Mouse (Mus musculus) embryonic facial prominence, embryonic 14.5 days (tissue): ENCODE results near the gene Mep1a. TPM values are rescaled to one million over a fixed set of nuclear protein-coding genes. Genes with fewer than 3 reads are reported as not detected.
"Not testable (repeated sequence)": the region's sequence is repeated elsewhere in the genome, so short reads cannot be mapped to it uniquely, and the experiment has no call there.

Experiments
- ATAC-seq: fragments of 200-750 bp; cut with Nextera tagmentation; 2 replicates; pipeline ENCODE4 v1.8.0; 2017; ENCODE audit warnings: low read depth, moderate number of reproducible peaks, moderate TSS enrichment
- DNase-seq: peaks from one replicate; pipeline ENCODE4 v3.0.0-alpha.2; 2015; ENCODE audit warnings: low spot score
- H3K27ac ChIP-seq: fragments of 300-500 bp; sonication (generic); replicated peaks from 2 replicates; pipeline ENCODE4 v1.5.1; 2014; ENCODE audit warnings: low read depth, mild to moderate bottlenecking, low read length, moderate library complexity
- H3K27me3 ChIP-seq: fragments of 300-500 bp; sonication (generic); replicated peaks from 2 replicates; pipeline ENCODE4 v1.6.1; 2014; ENCODE audit warnings: low read length; ENCODE audit not compliant: control insufficient read depth, insufficient read depth
- H3K36me3 ChIP-seq: fragments of 300-500 bp; sonication (generic); 2 replicates; pipeline ENCODE4 v1.6.1; 2014; ENCODE audit warnings: low read length, mixed read lengths; ENCODE audit not compliant: control insufficient read depth, insufficient read depth
- H3K4me1 ChIP-seq: fragments of 300-500 bp; sonication (generic); 2 replicates; pipeline ENCODE4 v1.6.1; 2014; ENCODE audit warnings: antibody characterized with exemption, low read length; ENCODE audit not compliant: control insufficient read depth, insufficient read depth
- H3K4me2 ChIP-seq: fragments of 300-500 bp; sonication (generic); 2 replicates; pipeline ENCODE4 v1.6.1; 2014; ENCODE audit warnings: low read depth, mild to moderate bottlenecking, low read length, moderate library complexity, mixed read lengths
- H3K4me3 ChIP-seq: fragments of 300-500 bp; sonication (generic); 2 replicates; pipeline ENCODE4 v1.5.1; 2014; ENCODE audit warnings: low read depth, mild to moderate bottlenecking, low read length
- H3K9ac ChIP-seq: fragments of 300-500 bp; sonication (generic); 2 replicates; pipeline ENCODE4 v1.6.1; 2014; ENCODE audit warnings: low read depth, mild to moderate bottlenecking, low read length, moderate library complexity, mixed read lengths
- H3K9me3 ChIP-seq: fragments of 300-500 bp; sonication (generic); 2 replicates; pipeline ENCODE4 v1.6.1; 2016; ENCODE audit warnings: low read length; ENCODE audit not compliant: control insufficient read depth
- WGBS: fragments of 180-500 bp; shearing (Covaris S2); extraction: QIAGEN DNeasy Blood & Tissue Kit; methylation state at CpG from one replicate; pipeline ENCODE4 v1.1.7; 2014; 5-methylcytosine and 5-hydroxymethylcytosine counted together
- polyA plus RNA-seq: library from polyadenylated mRNA; unstranded; fragments of >200 nt; fragmentation: Nextera tagmentation; extraction: Ambion mirVana; gene quantifications from 2 replicates; pipeline ENCODE4 v1.2.1, GENCODE M21; 2014

Gene Mep1a
- polyA plus RNA-seq, result 0.38 and 0.45 TPM in 2 replicates

- no peak within 1 kb of the TSS for H3K4me3 ChIP-seq
- DNase-seq (no peak), ATAC-seq (no peak)
- H3K4me2 ChIP-seq, result no peak within 1 kb of the TSS
- H3K36me3 ChIP-seq, result no peaks in the 10 kb centered on the region
- H3K27ac ChIP-seq, result no peak within 1 kb of the TSS
- H3K4me1 ChIP-seq, result no peaks in the 10 kb centered on the region
- H3K9ac ChIP-seq, result no peak within 1 kb of the TSS
- no peaks in the 10 kb centered on the region for H3K27me3 ChIP-seq
- no peaks in the 10 kb centered on the region for H3K9me3 ChIP-seq
- WGBS, result 86% methylated on average over 9 of the region's 9 CpGs
Observed at GRCm38 (mm10) chr17:43502592-43502991, at the start of gene Mep1a. Gene Mep1a, minus strand, starts transcription at chr17:43502812.

GRCm38 (mm10) chr17:43551122-43551630, 48.6 kb upstream of the Mep1a start:
- Histone ChIP-seq H3K4me1 (no peaks in the 10 kb centered on the region), H3K9me3 (no peaks in the 10 kb centered on the region), H3K4me2 (no peak overlapping the region), H3K27ac (no peak overlapping the region), H3K9ac (no peak overlapping the region), H3K27me3 (no peaks in the 10 kb centered on the region), H3K36me3 (no peaks in the 10 kb centered on the region), H3K4me3 (no peak overlapping the region)
- ATAC-seq, result no peak
- peak; percentile 29 for DNase-seq
- WGBS, result 30% methylated on average over 3 of the region's 3 CpGs

- Histone ChIP-seq H3K4me1 (no peaks in the 10 kb centered on the region), H3K27ac (no peak overlapping the region), H3K36me3 (no peaks in the 10 kb centered on the region), H3K9me3 (no peaks in the 10 kb centered on the region), H3K9ac (no peak overlapping the region), H3K4me2 (no peak overlapping the region), H3K27me3 (no peaks in the 10 kb centered on the region), H3K4me3 (no peak overlapping the region)
- no peak for DNase-seq
- WGBS, result 94% methylated on average over 4 of the region's 4 CpGs
- no peak for ATAC-seq
Observed at GRCm38 (mm10) chr17:43544040-43544439, 41.4 kb upstream of the Mep1a start.

GRCm38 (mm10) chr17:43543539-43543938, 40.9 kb upstream of the Mep1a start, which contains the start of gene Ankrd66:
Gene Ankrd66, minus strand, starts transcription at chr17:43543639.
- Histone ChIP-seq H3K4me3 (no peak within 1 kb of the TSS), H3K9ac (no peak within 1 kb of the TSS), H3K27ac (no peak within 1 kb of the TSS), H3K4me2 (no peak within 1 kb of the TSS), H3K4me1 (no peaks in the 10 kb centered on the region), H3K36me3 (no peaks in the 10 kb centered on the region), H3K27me3 (no peaks in the 10 kb centered on the region), H3K9me3 (no peaks in the 10 kb centered on the region)
- ATAC-seq, result no peak
- WGBS, result 56% methylated on average over 1 of the region's 1 CpGs
- DNase-seq, result no peak

- Histone ChIP-seq H3K27ac (no peak overlapping the region), H3K4me1 (peaks cover 8% of the 10 kb centered on the region; the same call in 1 of the 2 replicates), H3K9ac (no peak overlapping the region), H3K4me3 (no peak overlapping the region), H3K4me2 (no peak overlapping the region), H3K27me3 (no peaks in the 10 kb centered on the region), H3K9me3 (no peaks in the 10 kb centered on the region), H3K36me3 (no peaks in the 10 kb centered on the region)
- DNase-seq, result no peak
- no peak for ATAC-seq
- WGBS, result 91% methylated on average over 3 of the region's 3 CpGs
Observed at GRCm38 (mm10) chr17:43538767-43539166, 36.2 kb upstream of the Mep1a start.

GRCm38 (mm10) chr17:43536841-43537240, 34.2 kb upstream of the Mep1a start:
- H3K4me3 ChIP-seq, H3K4me1 ChIP-seq, DNase-seq, H3K9ac ChIP-seq, H3K27ac ChIP-seq, ATAC-seq, H3K36me3 ChIP-seq, H3K27me3 ChIP-seq, H3K9me3 ChIP-seq, H3K4me2 ChIP-seq: not testable (repeated sequence)
- WGBS, result 93% methylated on average over 6 of the region's 6 CpGs

- Histone ChIP-seq H3K27ac (peak overlapping the region; percentile 48), H3K4me3 (peak overlapping the region; percentile 26), H3K36me3 (no peaks in the 10 kb centered on the region), H3K9me3 (no peaks in the 10 kb centered on the region), H3K4me2 (peak overlapping the region; percentile 54), H3K27me3 (no peaks in the 10 kb centered on the region), H3K9ac (peak overlapping the region; percentile 46), H3K4me1 (peaks cover 8% of the 10 kb centered on the region; the same call in 1 of the 2 replicates)
- DNase-seq (peak; percentile 92), ATAC-seq (peak; percentile 94)
- 12% methylated on average over 23 of the region's 23 CpGs for WGBS
Observed at GRCm38 (mm10) chr17:43534362-43535222, 32.0 kb upstream of the Mep1a start.

- Histone ChIP-seq H3K4me1 (peaks cover 8% of the 10 kb centered on the region; the same call in 1 of the 2 replicates), H3K9ac (no peak overlapping the region), H3K36me3 (no peaks in the 10 kb centered on the region), H3K4me3 (no peak overlapping the region), H3K9me3 (no peaks in the 10 kb centered on the region), H3K27me3 (no peaks in the 10 kb centered on the region), H3K4me2 (no peak overlapping the region), H3K27ac (no peak overlapping the region)
- DNase-seq (no peak), ATAC-seq (no peak)
- 94% methylated on average over 4 of the region's 4 CpGs for WGBS
Observed at GRCm38 (mm10) chr17:43531192-43531591, 28.6 kb upstream of the Mep1a start.
